Mouse (Mus musculus): Measurements from ENCODE around the gene Olfr96. TPM values are rescaled to one million over a fixed set of nuclear protein-coding genes. Genes with fewer than 3 reads are reported as not detected.

The Olfr96 gene
- total RNA-seq (2014; rRNA removed) (not detected in 2 replicates), polyA plus RNA-seq (2015; fragmentation: Nextera tagmentation; extraction: Ambion mirVana) (not detected in 2 replicates)

GRCm38 (mm10) chr17:37219846-37220245 is at the start of gene Olfr96:
Gene Olfr96 (plus strand): TSS chr17:37220146.
- Histone ChIP-seq H3K27me3 (ENCODE audit: insufficient read depth, low read length) (no peaks in the 10 kb centered on the region), H3K36me3 (ENCODE audit: insufficient read depth) (no peaks in the 10 kb centered on the region), H3K27ac (ENCODE audit: low read depth, low read length) (no peak within 1 kb of the TSS), H3K9ac (no peak within 1 kb of the TSS), H3K9me3 (ENCODE audit: low read length) (no peaks in the 10 kb centered on the region), H3K4me3 (ENCODE audit: low read depth, low read length) (no peak within 1 kb of the TSS), H3K4me2 (ENCODE audit: low read depth) (no peak within 1 kb of the TSS), H3K4me1 (ENCODE audit: insufficient read depth) (no peaks in the 10 kb centered on the region)
- DNase-seq: no peak
- ATAC-seq: no peak
- no peak for TF ChIP-seq CTCF (IDR thresholded peaks at IDR 0.05; ENCODE audit: low read depth)
- 63% methylated on average over 4 of the region's 4 CpGs for WGBS

DNA sequence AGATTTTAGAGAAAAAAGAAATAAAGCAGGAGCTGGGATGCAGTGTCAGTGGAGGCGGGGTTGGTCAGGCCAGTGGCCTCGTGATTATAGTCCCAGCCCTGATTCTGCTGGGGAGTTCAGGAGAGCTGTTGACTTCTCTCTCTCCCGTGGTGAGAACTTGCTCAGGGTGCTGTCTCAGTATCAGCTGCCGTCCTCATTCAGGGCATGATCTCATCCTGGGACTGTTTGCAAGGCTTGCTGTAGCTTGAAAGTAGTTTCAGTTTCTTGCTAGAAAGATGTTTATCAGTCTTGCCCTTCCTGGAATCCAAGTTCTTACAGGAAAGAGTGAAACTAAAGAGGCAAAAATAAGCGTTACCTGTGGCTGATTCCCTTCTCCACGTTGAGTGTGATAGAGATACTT is 34.5 kb upstream of the Olfr96 start:
- Histone ChIP-seq H3K27me3 (ENCODE audit: insufficient read depth, low read length) (no peaks in the 10 kb centered on the region), H3K4me2 (ENCODE audit: low read depth) (no peak overlapping the region), H3K4me1 (ENCODE audit: insufficient read depth) (no peaks in the 10 kb centered on the region), H3K9ac (no peak overlapping the region), H3K9me3 (ENCODE audit: low read length) (no peaks in the 10 kb centered on the region), H3K4me3 (ENCODE audit: low read depth, low read length) (no peak overlapping the region), H3K27ac (ENCODE audit: low read depth, low read length) (no peak overlapping the region), H3K36me3 (ENCODE audit: insufficient read depth) (no peaks in the 10 kb centered on the region)
- ATAC-seq (no peak), DNase-seq (no peak)
- WGBS: 51% methylated on average over 6 of the region's 6 CpGs
- TF ChIP-seq CTCF (IDR thresholded peaks at IDR 0.05; ENCODE audit: low read depth): no peak

DNA sequence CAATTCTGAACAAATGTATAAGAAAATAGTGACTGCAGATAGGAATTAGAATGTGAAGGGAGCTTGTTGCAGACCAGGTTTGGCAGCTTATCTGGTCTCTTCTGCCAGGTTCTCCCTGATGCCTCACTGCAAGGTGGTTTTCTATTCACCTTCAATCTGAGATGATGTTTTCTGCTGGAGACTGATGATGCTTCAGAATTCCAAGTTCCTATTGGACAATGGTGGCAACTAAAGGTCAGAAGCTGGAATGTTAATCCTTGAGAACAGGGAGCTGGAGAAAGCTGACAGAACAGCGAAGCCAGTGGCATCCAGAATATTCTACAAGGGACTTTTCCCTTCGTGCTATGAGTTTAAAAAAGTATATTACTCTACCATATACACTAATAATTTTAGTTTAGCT is 29.2 kb upstream of the Olfr96 start:
- no peaks in the 10 kb centered on the region for H3K27me3 ChIP-seq (ENCODE audit: insufficient read depth, low read length)
- no peak for TF ChIP-seq CTCF (IDR thresholded peaks at IDR 0.05; ENCODE audit: low read depth)
- no peaks in the 10 kb centered on the region for H3K9me3 ChIP-seq (ENCODE audit: low read length)
- WGBS: 25% methylated on average over 2 of the region's 2 CpGs
- H3K4me2 ChIP-seq (ENCODE audit: low read depth): no peak overlapping the region
- H3K9ac ChIP-seq: no peak overlapping the region
- H3K4me1 ChIP-seq (ENCODE audit: insufficient read depth): no peaks in the 10 kb centered on the region
- H3K36me3 ChIP-seq (ENCODE audit: insufficient read depth): no peaks in the 10 kb centered on the region
- H3K27ac ChIP-seq (ENCODE audit: low read depth, low read length): no peak overlapping the region
- no peak overlapping the region for H3K4me3 ChIP-seq (ENCODE audit: low read depth, low read length)
- peak; percentile 34 for DNase-seq
- no peak for ATAC-seq

DNA sequence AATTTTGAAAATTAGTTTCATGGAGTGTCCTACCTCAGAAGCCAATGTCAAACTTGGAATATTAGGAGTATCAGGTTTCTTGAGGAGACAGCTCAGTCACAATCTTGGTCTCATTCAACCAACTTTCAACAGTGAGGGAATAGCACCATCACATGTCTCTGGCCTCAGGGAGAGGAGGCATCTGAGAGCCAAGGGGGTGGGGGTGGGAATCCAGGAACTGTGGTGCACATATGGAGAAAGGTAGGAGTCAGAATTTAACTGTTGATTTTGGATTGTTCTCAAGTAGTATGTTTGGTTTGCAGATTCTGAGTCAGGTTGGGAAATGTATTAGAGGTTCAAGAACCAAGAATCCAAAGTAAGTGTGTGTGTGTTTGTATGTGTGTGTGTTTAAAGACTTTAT is 26.9 kb upstream of the Olfr96 start:
- peaks cover 9% of the 10 kb centered on the region for H3K27me3 ChIP-seq (ENCODE audit: insufficient read depth, low read length)
- TF ChIP-seq CTCF (IDR thresholded peaks at IDR 0.05; ENCODE audit: low read depth): no peak
- H3K4me1 ChIP-seq (ENCODE audit: insufficient read depth): no peaks in the 10 kb centered on the region
- H3K9ac ChIP-seq: no peak overlapping the region
- no peaks in the 10 kb centered on the region for H3K36me3 ChIP-seq (ENCODE audit: insufficient read depth)
- ATAC-seq (no peak), DNase-seq (no peak)
- no peak overlapping the region for H3K27ac ChIP-seq (ENCODE audit: low read depth, low read length)
- H3K4me3 ChIP-seq (ENCODE audit: low read depth, low read length): no peak overlapping the region
- H3K9me3 ChIP-seq (ENCODE audit: low read length): no peaks in the 10 kb centered on the region
- H3K4me2 ChIP-seq (ENCODE audit: low read depth): no peak overlapping the region

DNA sequence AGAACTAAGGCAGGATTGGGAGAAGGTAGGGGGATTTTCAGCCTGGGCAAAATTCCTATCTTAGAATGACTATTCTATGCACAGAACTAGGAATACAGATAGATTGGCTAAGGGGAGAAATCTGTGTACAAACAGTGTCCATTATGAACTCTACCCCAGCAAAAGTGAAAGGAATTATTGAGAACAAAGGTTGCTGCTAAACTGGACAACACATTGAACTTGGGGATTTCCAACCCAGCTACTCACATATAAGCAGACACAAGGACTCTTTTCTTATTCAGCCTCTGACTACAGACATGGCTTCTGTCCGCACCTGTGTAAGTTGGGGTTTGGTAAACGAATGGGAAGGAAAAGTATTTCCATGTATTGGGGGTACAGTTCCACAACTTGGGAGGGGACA is 26.3 kb upstream of the Olfr96 start, which contains the start of gene Ubd:
Gene Ubd (plus strand): TSS at position 237 of the 400 bp plus-strand sequence.
- no peak for TF ChIP-seq CTCF (IDR thresholded peaks at IDR 0.05; ENCODE audit: low read depth)
- Histone ChIP-seq H3K9ac (no peak within 1 kb of the TSS), H3K9me3 (ENCODE audit: low read length) (no peaks in the 10 kb centered on the region), H3K27ac (ENCODE audit: low read depth, low read length) (no peak within 1 kb of the TSS), H3K4me1 (ENCODE audit: insufficient read depth) (no peaks in the 10 kb centered on the region), H3K4me3 (ENCODE audit: low read depth, low read length) (no peak within 1 kb of the TSS), H3K36me3 (ENCODE audit: insufficient read depth) (no peaks in the 10 kb centered on the region), H3K4me2 (ENCODE audit: low read depth) (no peak within 1 kb of the TSS), H3K27me3 (ENCODE audit: insufficient read depth, low read length) (peaks cover 16% of the 10 kb centered on the region)
- DNase-seq: no peak
- ATAC-seq: no peak
- WGBS: 80% methylated on average over 2 of the region's 2 CpGs

- Histone ChIP-seq H3K4me3 (ENCODE audit: low read depth, low read length) (no peak overlapping the region), H3K4me1 (ENCODE audit: insufficient read depth) (no peaks in the 10 kb centered on the region), H3K9ac (no peak overlapping the region), H3K27ac (ENCODE audit: low read depth, low read length) (no peak overlapping the region), H3K27me3 (ENCODE audit: insufficient read depth, low read length) (peaks cover 18% of the 10 kb centered on the region), H3K36me3 (ENCODE audit: insufficient read depth) (no peaks in the 10 kb centered on the region), H3K9me3 (ENCODE audit: low read length) (no peaks in the 10 kb centered on the region), H3K4me2 (ENCODE audit: low read depth) (no peak overlapping the region)
- TF ChIP-seq CTCF (IDR thresholded peaks at IDR 0.05; ENCODE audit: low read depth): no peak
- 94% methylated on average over 5 of the region's 5 CpGs for WGBS
- no peak for DNase-seq
- no peak for ATAC-seq
These were observed 25.2 kb upstream of the Olfr96 start for GRCm38 (mm10) chr17:37194782-37195181.

DNA sequence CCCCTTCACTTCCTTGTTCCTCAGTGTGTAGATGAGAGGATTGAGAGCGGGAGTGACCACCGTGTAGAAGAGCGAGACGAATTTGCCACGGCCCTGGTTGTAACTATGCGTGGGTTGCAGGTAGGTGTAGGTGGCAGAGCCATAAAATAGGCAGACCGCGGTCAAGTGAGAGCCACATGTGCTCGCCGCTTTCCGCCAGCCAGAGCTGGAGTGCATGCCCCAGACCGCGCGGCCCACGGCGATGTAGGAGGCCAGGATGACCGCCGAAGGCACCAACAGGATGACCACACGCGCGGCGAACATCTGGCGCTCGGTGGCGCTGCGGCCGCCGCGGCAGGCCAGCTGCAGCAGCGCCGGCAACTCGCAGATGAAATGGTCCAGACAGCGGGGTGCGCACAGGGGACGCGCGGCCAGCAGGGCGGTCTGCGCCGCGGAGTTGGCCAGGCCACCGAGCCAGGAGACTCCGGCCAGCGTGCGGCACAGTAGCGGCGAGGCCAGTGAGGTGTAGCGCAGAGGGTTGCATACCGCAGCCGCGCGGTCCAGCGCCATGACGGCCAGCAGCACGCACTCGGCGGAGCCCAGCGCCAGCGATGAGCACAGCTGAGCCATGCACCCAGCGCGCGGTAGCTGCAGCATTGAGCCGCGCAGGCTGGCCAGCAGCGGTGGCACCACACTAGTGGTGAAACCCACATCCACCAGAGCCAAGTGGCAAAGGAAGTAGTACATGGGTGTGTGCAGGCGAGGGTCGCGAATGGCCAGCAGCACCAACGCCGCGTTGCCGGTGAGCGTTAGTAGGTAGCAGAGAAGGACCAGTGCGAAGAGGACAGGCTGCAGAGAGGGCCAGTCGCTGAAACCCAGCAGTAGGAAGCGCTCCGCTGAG is 22.9 kb upstream of the Olfr96 start:
- Histone ChIP-seq H3K4me1 (ENCODE audit: insufficient read depth) (no peaks in the 10 kb centered on the region), H3K9me3 (ENCODE audit: low read length) (no peaks in the 10 kb centered on the region), H3K4me3 (ENCODE audit: low read depth, low read length) (peak overlapping the region; percentile 51), H3K27me3 (ENCODE audit: insufficient read depth, low read length) (peaks cover 18% of the 10 kb centered on the region), H3K36me3 (ENCODE audit: insufficient read depth) (no peaks in the 10 kb centered on the region), H3K4me2 (ENCODE audit: low read depth) (peak overlapping the region; percentile 94), H3K9ac (peak overlapping the region; percentile 51), H3K27ac (ENCODE audit: low read depth, low read length) (0 out of 2 replicates have a peak overlapping the region, but pooled peaks have one; percentile 29)
- ATAC-seq: peak; percentile 90
- TF ChIP-seq CTCF (IDR thresholded peaks at IDR 0.05; ENCODE audit: low read depth): no peak; the same call in none of the 2 replicates
- peak; percentile 32 for DNase-seq
- 1% methylated on average over 77 of the region's 77 CpGs for WGBS
